Mouse (Mus musculus) layer of hippocampus, postnatal 10 days (tissue): Measurements from ENCODE around the gene Acvr1b. TPM values are rescaled to one million over a fixed set of nuclear protein-coding genes. Genes with fewer than 3 reads are reported as not detected.

ENCODE experiments used
- DNase-seq, 2 experiments: peaks; one replicate each; pipeline ENCODE4 v3.0.0; 2021; ENCODE audit warnings: low spot score in 2 of 2
- total RNA-seq, 2 experiments: library from RNA; stranded (reverse); gene quantifications; 2 replicates each; pipeline ENCODE4 v1.2.3; 2021

The Acvr1b gene
- total RNA-seq, 2 experiments from 2014 or later, result 78.9 to 79.2 TPM

GRCm38 (mm10) chr15:101146100-101146965 lies 27.5 kb upstream of the Acvr1b start:
- DNase-seq, result no peak

- no peak for DNase-seq
Measured at GRCm38 (mm10) chr15:101147115-101147909, 26.6 kb upstream of the Acvr1b start.

- DNase-seq, result no peak
Measured at GRCm38 (mm10) chr15:101147910-101148273, 26.0 kb upstream of the Acvr1b start.

GRCm38 (mm10) chr15:101148604-101149003 lies 25.3 kb upstream of the Acvr1b start:
- DNase-seq, result no peak

GRCm38 (mm10) chr15:101151409-101152261 lies 22.2 kb upstream of the Acvr1b start:
- no peak for DNase-seq

GRCm38 (mm10) chr15:101154700-101155616 lies 18.9 kb upstream of the Acvr1b start:
- no peak for DNase-seq

- no peak for DNase-seq
Measured at GRCm38 (mm10) chr15:101160128-101160527, 13.7 kb upstream of the Acvr1b start.

GRCm38 (mm10) chr15:101160591-101160990 lies 13.3 kb upstream of the Acvr1b start:
- DNase-seq, result peak; percentile 66 to 71

GRCm38 (mm10) chr15:101161534-101161933 lies 12.3 kb upstream of the Acvr1b start:
- DNase-seq, result no peak

- DNase-seq, result no peak
Measured at GRCm38 (mm10) chr15:101163056-101163458, 10.8 kb upstream of the Acvr1b start.

- DNase-seq, result no peak
Measured at GRCm38 (mm10) chr15:101163854-101164253, 10.0 kb upstream of the Acvr1b start.

GRCm38 (mm10) chr15:101164291-101164690 lies 9.6 kb upstream of the Acvr1b start:
- no peak for DNase-seq

GRCm38 (mm10) chr15:101165658-101166437 lies 8.0 kb upstream of the Acvr1b start:
- no peak for DNase-seq

GRCm38 (mm10) chr15:101167553-101167952 lies 6.3 kb upstream of the Acvr1b start:
- DNase-seq, result no peak

- DNase-seq, result no peak
Measured at GRCm38 (mm10) chr15:101169910-101170309, 4.0 kb upstream of the Acvr1b start.

- no peak for DNase-seq
Measured at GRCm38 (mm10) chr15:101170413-101170980, 3.4 kb upstream of the Acvr1b start.

- DNase-seq, result no peak
Measured at GRCm38 (mm10) chr15:101171272-101171671, 2.6 kb upstream of the Acvr1b start.

GRCm38 (mm10) chr15:101172016-101172415 lies 1.9 kb upstream of the Acvr1b start:
- DNase-seq, result no peak
